Mouse (Mus musculus): ENCODE data around the gene Hoxd12.

GRCm38 (mm10) chr2:74658024-74658666, 16.7 kb upstream of the Hoxd12 start:
- TF ChIP-seq CTCF (IDR thresholded peaks at IDR 0.05; ENCODE audit: low read depth) (no peak), EP300 (IDR thresholded peaks at IDR 0.05; ENCODE audit: low read depth) (no peak)

Measured in heart, postnatal 0 days (tissue).